Mouse (Mus musculus): ENCODE data around the gene Cldn4.

DNA sequence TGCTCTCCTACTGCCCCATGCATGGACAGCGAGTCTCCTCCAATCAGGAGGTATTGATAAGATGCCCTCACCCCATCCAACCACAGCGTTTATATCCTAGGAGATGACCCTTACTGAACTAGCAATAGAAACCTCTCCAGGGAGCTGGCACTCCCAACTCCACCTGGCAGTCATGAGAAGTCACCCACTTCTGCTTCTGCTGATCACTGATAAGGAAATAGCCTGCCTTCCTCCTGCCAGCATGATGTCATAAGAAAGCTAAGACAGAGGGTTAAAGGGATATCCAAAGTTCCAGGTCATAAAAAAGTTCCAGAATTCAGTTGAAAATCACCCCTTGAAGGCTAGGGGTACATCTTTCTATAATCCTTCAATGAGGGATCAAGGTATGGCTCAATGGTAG is 29.4 kb upstream of the Cldn4 start:
- TF ChIP-seq EP300 (IDR thresholded peaks at IDR 0.05; ENCODE audit: low read depth) (peak; percentile 49; the same call in 1 of the 2 replicates), CTCF (IDR thresholded peaks at IDR 0.05; ENCODE audit: low read depth) (no peak)

Data from liver, embryonic 14.5 days (tissue).